Mouse (Mus musculus): ENCODE data around the gene Sos2. TPM values are rescaled to one million over a fixed set of nuclear protein-coding genes. Genes with fewer than 3 reads are reported as not detected.

Sos2 gene
- total and polyA plus RNA-seq, 3 experiments = 11.6 to 123 (median 39.9) TPM

DNA sequence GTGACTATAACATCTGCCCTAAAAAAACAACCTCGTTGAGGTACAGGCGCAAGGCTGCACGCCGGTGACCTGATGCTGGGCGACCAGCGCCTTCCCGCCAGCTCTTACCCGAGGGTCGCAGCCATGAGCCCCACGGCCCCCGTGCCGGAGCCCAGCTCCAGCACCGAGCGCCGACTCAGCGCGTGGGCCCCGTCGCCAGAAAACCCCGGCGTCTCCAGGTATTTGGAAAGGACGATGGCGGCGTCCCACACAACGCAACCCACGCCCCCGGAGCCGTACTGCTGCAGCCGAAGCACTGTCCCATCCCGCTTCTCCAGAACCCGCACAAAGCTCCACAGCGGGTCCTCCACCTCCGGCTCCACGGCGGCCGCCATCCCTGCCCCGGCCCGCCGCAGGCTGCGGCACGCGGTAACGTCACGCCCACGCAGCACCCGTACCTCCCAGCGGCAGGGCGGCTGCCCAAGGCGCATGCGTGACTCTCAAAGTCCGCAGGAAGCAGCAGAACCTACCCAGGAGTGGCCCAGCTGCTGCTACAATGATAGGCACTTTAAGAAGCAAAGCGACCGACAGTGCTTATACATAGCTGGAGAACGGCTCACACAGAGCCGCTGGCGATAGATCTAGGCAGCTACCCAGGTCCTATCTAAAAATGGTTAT, 98.9 kb downstream of the Sos2 start, which contains the start of gene Vcpkmt:
Vcpkmt (minus strand) TSS at position 416 of the 657 bp plus-strand sequence.
- TF ChIP-seq TAL1 (conservative IDR thresholded peaks at IDR 0.05; ENCODE audit: low read depth, low read length) (no peak), POLR2AphosphoS5 (IDR thresholded peaks at IDR 0.05; ENCODE audit: insufficient replicate concordance, low read depth, low read length) (no peak), GATA2 (IDR thresholded peaks at IDR 0.05; ENCODE audit: borderline replicate concordance, low read depth, low read length) (no peak), CTCF (IDR thresholded peaks at IDR 0.05; ENCODE audit: low read depth, low read length) (no peak), GATA1 (IDR thresholded peaks at IDR 0.05; ENCODE audit: borderline replicate concordance, low read length) (no peak)
- ATAC-seq (ENCODE audit: extremely low read depth, insufficient number of reproducible peaks, low FRiP score, poor library complexity, severe bottlenecking) = peak; percentile 84
- Histone ChIP-seq H3K9me3 (replicated peaks) (no peaks in the 10 kb centered on the region), H3K4me3 (ENCODE audit: low read depth, low read length) (peak within 1 kb of the TSS; percentile 84), H3K27me3 (ENCODE audit: insufficient read depth, low read length) (no peaks in the 10 kb centered on the region), H3K4me1 (ENCODE audit: insufficient read depth, low read depth, low read length) (peaks cover 33% of the 10 kb centered on the region), H3K36me3 (replicated peaks) (peaks cover 64% of the 10 kb centered on the region)
- peak; percentile 99 for DNase-seq (ENCODE audit: low spot score)

- Histone ChIP-seq H3K4me3 (ENCODE audit: low read depth, low read length) (peak overlapping the region; percentile 84), H3K4me1 (ENCODE audit: insufficient read depth, low read depth, low read length) (peaks cover 35% of the 10 kb centered on the region), H3K36me3 (replicated peaks) (peaks cover 64% of the 10 kb centered on the region), H3K27me3 (ENCODE audit: insufficient read depth, low read length) (no peaks in the 10 kb centered on the region), H3K9me3 (replicated peaks) (no peaks in the 10 kb centered on the region)
- DNase-seq (ENCODE audit: low spot score) (no peak), ATAC-seq (ENCODE audit: extremely low read depth, insufficient number of reproducible peaks, low FRiP score, poor library complexity, severe bottlenecking) (no peak)
- no peak for TF ChIP-seq GATA1 (IDR thresholded peaks at IDR 0.05; ENCODE audit: borderline replicate concordance, low read length)
- no peak for TF ChIP-seq POLR2AphosphoS5 (IDR thresholded peaks at IDR 0.05; ENCODE audit: insufficient replicate concordance, low read depth, low read length)
- no peak for TF ChIP-seq CTCF (IDR thresholded peaks at IDR 0.05; ENCODE audit: low read depth, low read length)
- TF ChIP-seq GATA2 (IDR thresholded peaks at IDR 0.05; ENCODE audit: borderline replicate concordance, low read depth, low read length) = no peak
- no peak for TF ChIP-seq TAL1 (conservative IDR thresholded peaks at IDR 0.05; ENCODE audit: low read depth, low read length)
Observed at GRCm38 (mm10) chr12:69582216-69582612, 99.4 kb downstream of the Sos2 start.

- Histone ChIP-seq H3K9me3 (replicated peaks) (no peaks in the 10 kb centered on the region), H3K36me3 (replicated peaks) (peaks cover 67% of the 10 kb centered on the region), H3K4me1 (ENCODE audit: insufficient read depth, low read depth, low read length) (peaks cover 55% of the 10 kb centered on the region), H3K27me3 (ENCODE audit: insufficient read depth, low read length) (no peaks in the 10 kb centered on the region), H3K4me3 (ENCODE audit: low read depth, low read length) (no peak overlapping the region)
- no peak for ATAC-seq (ENCODE audit: extremely low read depth, insufficient number of reproducible peaks, low FRiP score, poor library complexity, severe bottlenecking)
- no peak for DNase-seq (ENCODE audit: low spot score)
- TF ChIP-seq POLR2AphosphoS5 (IDR thresholded peaks at IDR 0.05; ENCODE audit: insufficient replicate concordance, low read depth, low read length) = no peak
- TF ChIP-seq GATA2 (IDR thresholded peaks at IDR 0.05; ENCODE audit: borderline replicate concordance, low read depth, low read length) = no peak
- TF ChIP-seq TAL1 (conservative IDR thresholded peaks at IDR 0.05; ENCODE audit: low read depth, low read length) = no peak
- TF ChIP-seq GATA1 (IDR thresholded peaks at IDR 0.05; ENCODE audit: borderline replicate concordance, low read length) = no peak
- no peak for TF ChIP-seq CTCF (IDR thresholded peaks at IDR 0.05; ENCODE audit: low read depth, low read length)
Observed at GRCm38 (mm10) chr12:69579623-69580022, 102.0 kb downstream of the Sos2 start.

GRCm38 (mm10) chr12:69576120-69576627, 105.5 kb downstream of the Sos2 start:
- TF ChIP-seq TAL1 (conservative IDR thresholded peaks at IDR 0.05; ENCODE audit: low read depth, low read length) = no peak
- 0 out of 2 replicates have a peak, but pooled peaks have one; percentile 65 for TF ChIP-seq POLR2AphosphoS5 (IDR thresholded peaks at IDR 0.05; ENCODE audit: insufficient replicate concordance, low read depth, low read length)
- no peak for ATAC-seq (ENCODE audit: extremely low read depth, insufficient number of reproducible peaks, low FRiP score, poor library complexity, severe bottlenecking)
- DNase-seq (ENCODE audit: low spot score) = no peak
- peaks cover 72% of the 10 kb centered on the region for H3K36me3 ChIP-seq (replicated peaks)
- H3K27me3 ChIP-seq (ENCODE audit: insufficient read depth, low read length) = no peaks in the 10 kb centered on the region
- H3K4me1 ChIP-seq (ENCODE audit: insufficient read depth, low read depth, low read length) = peaks cover 44% of the 10 kb centered on the region
- no peaks in the 10 kb centered on the region for H3K9me3 ChIP-seq (replicated peaks)
- no peak overlapping the region for H3K4me3 ChIP-seq (ENCODE audit: low read depth, low read length)

- ATAC-seq (ENCODE audit: extremely low read depth, insufficient number of reproducible peaks, low FRiP score, poor library complexity, severe bottlenecking) (peak; percentile 50; the same call in 1 of the 2 replicates), DNase-seq (ENCODE audit: low spot score) (no peak)
- H3K4me3 ChIP-seq (ENCODE audit: low read depth, low read length) = no peak overlapping the region; the same call in 1 of the 2 replicates
- peaks cover 30% of the 10 kb centered on the region for H3K4me1 ChIP-seq (ENCODE audit: insufficient read depth, low read depth, low read length)
- no peaks in the 10 kb centered on the region for H3K9me3 ChIP-seq (replicated peaks)
- H3K27me3 ChIP-seq (ENCODE audit: insufficient read depth, low read length) = 0 out of 2 replicates have a peak, but pooled peaks cover 7% of the 10 kb centered on the region
- H3K36me3 ChIP-seq (replicated peaks) = peaks cover 57% of the 10 kb centered on the region
- no peak for TF ChIP-seq POLR2AphosphoS5 (IDR thresholded peaks at IDR 0.05; ENCODE audit: insufficient replicate concordance, low read depth, low read length)
- peak; percentile 50; the same call in 1 of the 2 replicates for TF ChIP-seq CTCF (IDR thresholded peaks at IDR 0.05; ENCODE audit: low read depth, low read length)
- no peak for TF ChIP-seq GATA1 (IDR thresholded peaks at IDR 0.05; ENCODE audit: borderline replicate concordance, low read length)
- no peak for TF ChIP-seq TAL1 (conservative IDR thresholded peaks at IDR 0.05; ENCODE audit: low read depth, low read length)
- TF ChIP-seq GATA2 (IDR thresholded peaks at IDR 0.05; ENCODE audit: borderline replicate concordance, low read depth, low read length) = no peak
Observed at GRCm38 (mm10) chr12:69573916-69574881, 107.5 kb downstream of the Sos2 start.

DNA sequence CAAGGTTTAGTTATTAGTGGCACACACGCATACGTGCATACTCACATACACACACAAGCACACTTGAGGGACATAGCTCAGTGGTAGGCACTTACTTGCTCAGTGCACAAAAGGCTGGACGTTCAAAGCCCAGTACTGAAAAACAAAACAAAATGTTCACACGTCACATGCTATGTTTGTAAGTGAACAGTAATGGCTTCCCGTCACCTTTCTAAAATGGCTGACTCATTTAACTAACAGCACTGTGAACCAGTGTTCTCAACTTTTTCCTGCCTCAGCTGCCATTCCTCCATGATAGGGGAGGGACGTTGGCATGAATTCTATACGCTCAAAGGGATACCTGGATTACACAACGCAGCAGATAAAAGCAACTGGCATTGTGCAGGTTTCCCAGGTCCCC, 108.4 kb downstream of the Sos2 start:
- Histone ChIP-seq H3K4me1 (ENCODE audit: insufficient read depth, low read depth, low read length) (peaks cover 28% of the 10 kb centered on the region), H3K9me3 (replicated peaks) (no peaks in the 10 kb centered on the region), H3K27me3 (ENCODE audit: insufficient read depth, low read length) (peaks cover 14% of the 10 kb centered on the region), H3K36me3 (replicated peaks) (peaks cover 47% of the 10 kb centered on the region), H3K4me3 (ENCODE audit: low read depth, low read length) (no peak overlapping the region)
- TF ChIP-seq GATA1 (IDR thresholded peaks at IDR 0.05; ENCODE audit: borderline replicate concordance, low read length) = no peak
- TF ChIP-seq CTCF (IDR thresholded peaks at IDR 0.05; ENCODE audit: low read depth, low read length) = no peak
- TF ChIP-seq POLR2AphosphoS5 (IDR thresholded peaks at IDR 0.05; ENCODE audit: insufficient replicate concordance, low read depth, low read length) = no peak
- TF ChIP-seq TAL1 (conservative IDR thresholded peaks at IDR 0.05; ENCODE audit: low read depth, low read length) = no peak
- no peak for TF ChIP-seq GATA2 (IDR thresholded peaks at IDR 0.05; ENCODE audit: borderline replicate concordance, low read depth, low read length)
- DNase-seq (ENCODE audit: low spot score) = no peak
- no peak for ATAC-seq (ENCODE audit: extremely low read depth, insufficient number of reproducible peaks, low FRiP score, poor library complexity, severe bottlenecking)

Data from G1E (cell line).